8 mouse cellular contexts compared by ENCODE assay signal in genomic region chr12:88360441-88361119, GRCm38 (mm10). TPM values are rescaled to one million over a fixed set of nuclear protein-coding genes. Genes with fewer than 3 reads are reported as not detected.
DNase-seq lines count a peak whose midpoint lies in the region; ATAC-seq and TF ChIP-seq lines count a peak whose summit lies in the region.

Gene Adck1, plus strand, starts transcription at chr12:88360554.

- peak within 1 kb of the TSS; percentile 71 for H3K27ac ChIP-seq in heart, embryonic 11.5 days (ENCODE audit: low read depth, low read length)
- peak within 1 kb of the TSS; percentile 83 for H3K27ac ChIP-seq in kidney, embryonic 16.5 days (ENCODE audit: low read length)
- H3K27ac ChIP-seq in liver, adult 2 months (replicated peaks; ENCODE audit: insufficient read depth, low read depth, low read length): peak within 1 kb of the TSS; percentile 97

- no peaks in the 10 kb centered on the region for H3K9me3 ChIP-seq in heart, embryonic 11.5 days (replicated peaks; ENCODE audit: control insufficient read depth, low read length)
- no peaks in the 10 kb centered on the region for H3K9me3 ChIP-seq in kidney, embryonic 16.5 days (ENCODE audit: low read length)

- H3ac ChIP-seq in myocyte (ENCODE audit: control insufficient read depth, insufficient read length): peak within 1 kb of the TSS; percentile 27

- no peaks in the 10 kb centered on the region for H3K27me3 ChIP-seq in heart, embryonic 11.5 days (ENCODE audit: control insufficient read depth, insufficient read depth, low read length)
- H3K27me3 ChIP-seq in kidney, embryonic 16.5 days (ENCODE audit: insufficient read depth, low read length): no peaks in the 10 kb centered on the region
- no peaks in the 10 kb centered on the region for H3K27me3 ChIP-seq in liver, adult 2 months (ENCODE audit: control insufficient read depth, insufficient read depth, low read length)
- no peaks in the 10 kb centered on the region for H3K27me3 ChIP-seq in myocyte (ENCODE audit: control insufficient read depth, insufficient read depth, insufficient read length)
- no peaks in the 10 kb centered on the region for H3K27me3 ChIP-seq in splenic B cell, adult 2 months (ENCODE audit: control insufficient read depth, insufficient read depth, low read length, poor library complexity, severe bottlenecking)

- WGBS in heart, embryonic 11.5 days (ENCODE audit: insufficient replicate concordance): under 1% methylated on average over 38 of the region's 38 CpGs
- under 1% methylated on average over 38 of the region's 38 CpGs for WGBS in kidney, embryonic 16.5 days
- WGBS in liver, adult 2 months: under 1% methylated on average over 38 of the region's 38 CpGs

- H3K4me3 ChIP-seq in heart, embryonic 11.5 days (ENCODE audit: low read depth, low read length): peak within 1 kb of the TSS; percentile 82
- peak within 1 kb of the TSS; percentile 65 for H3K4me3 ChIP-seq in kidney, embryonic 16.5 days (ENCODE audit: low read length)
- peak within 1 kb of the TSS; percentile 91 for H3K4me3 ChIP-seq in liver, adult 2 months (ENCODE audit: insufficient read depth, low read depth, low read length)
- H3K4me3 ChIP-seq in myocyte: peak within 1 kb of the TSS; percentile 62

- no peak for TF ChIP-seq CTCF in liver, adult 2 months (IDR thresholded peaks at IDR 0.05; ENCODE audit: low read depth, low read length)

- TF ChIP-seq POLR2A in liver, adult 2 months (IDR thresholded peaks at IDR 0.05; ENCODE audit: extremely low read depth, insufficient read depth, low read length): no peak; the same call in 1 of the 2 replicates
- peak; percentile 75 for TF ChIP-seq POLR2A in myocyte (IDR thresholded peaks at IDR 0.05; ENCODE audit: insufficient read length, low read depth)

- ATAC-seq in erythroblast, adult 5-6 weeks (replicated peaks; ENCODE audit: low FRiP score, poor library complexity, severe bottlenecking): peak; percentile 88
- ATAC-seq in heart, embryonic 11.5 days (replicated peaks; ENCODE audit: insufficient number of reproducible peaks, low FRiP score, low TSS enrichment): peak; percentile 95
- peak; percentile 96 for ATAC-seq in kidney, embryonic 16.5 days (ENCODE audit: low FRiP score, low TSS enrichment)

- peak within 1 kb of the TSS; percentile 78 for H3K9ac ChIP-seq in heart, embryonic 11.5 days (ENCODE audit: low read depth, low read length)
- peak within 1 kb of the TSS; percentile 73 for H3K9ac ChIP-seq in kidney, embryonic 16.5 days (replicated peaks; ENCODE audit: low read length)
- H3K9ac ChIP-seq in liver, adult 2 months (ENCODE audit: low read depth, low read length): peak within 1 kb of the TSS; percentile 89

- H3K4me2 ChIP-seq in heart, embryonic 11.5 days: peak within 1 kb of the TSS; percentile 87
- H3K4me2 ChIP-seq in kidney, embryonic 16.5 days (replicated peaks; ENCODE audit: low read depth, low read length): peak within 1 kb of the TSS; percentile 64
- peak within 1 kb of the TSS; percentile 86 for H3K4me2 ChIP-seq in myocyte (ENCODE audit: low read depth)

- DNase-seq in B cell, adult 2 months: peak; percentile 89 to 90
- DNase-seq in brain, adult 2 months (ENCODE audit: low read depth, low spot score): peak; percentile 97
- DNase-seq in liver, adult 2 months (ENCODE audit: extremely low read depth, low read depth, low spot score): peak; percentile 89
- peak; percentile 87 for DNase-seq in splenic B cell, adult 2 months (ENCODE audit: low read depth, low spot score)

- H3K4me1 ChIP-seq in heart, embryonic 11.5 days (ENCODE audit: control insufficient read depth, insufficient read depth, low read length): peaks cover 3% of the 10 kb centered on the region; the same call in 1 of the 2 replicates
- H3K4me1 ChIP-seq in kidney, embryonic 16.5 days (ENCODE audit: insufficient read depth, low read length): no peaks in the 10 kb centered on the region
- peaks cover 3% of the 10 kb centered on the region; the same call in 1 of the 2 replicates for H3K4me1 ChIP-seq in liver, adult 2 months (ENCODE audit: control insufficient read depth, insufficient read depth, low read length)

- no peaks in the 10 kb centered on the region for H3K36me3 ChIP-seq in heart, embryonic 11.5 days (ENCODE audit: control insufficient read depth, insufficient read depth, low read length)
- H3K36me3 ChIP-seq in kidney, embryonic 16.5 days (ENCODE audit: insufficient read depth, low read length): no peaks in the 10 kb centered on the region
- no peaks in the 10 kb centered on the region for H3K36me3 ChIP-seq in liver, adult 2 months (ENCODE audit: control insufficient read depth, insufficient read depth, low read length)
- no peaks in the 10 kb centered on the region for H3K36me3 ChIP-seq in myocyte (ENCODE audit: control insufficient read depth, insufficient read depth)
- no peaks in the 10 kb centered on the region for H3K36me3 ChIP-seq in splenic B cell, adult 2 months (ENCODE audit: control insufficient read depth, insufficient read depth, low read length, poor library complexity, severe bottlenecking)

- H3K79me2 ChIP-seq in liver, adult 2 months (ENCODE audit: control insufficient read depth, insufficient read depth, low read length): no peaks in the 10 kb centered on the region; the same call in 1 of the 2 replicates
- peaks cover 7% of the 10 kb centered on the region for H3K79me2 ChIP-seq in myocyte (ENCODE audit: control insufficient read depth, insufficient read depth)

TF ChIP-seq in myocyte, 11 proteins besides CTCF, POLR2A, EP300 and RAD21:
- no peak for TF ChIP-seq TCF3 (IDR thresholded peaks at IDR 0.05; ENCODE audit: insufficient read length, low read depth)
- TF ChIP-seq USF1 (IDR thresholded peaks at IDR 0.05; ENCODE audit: low read depth): peak; percentile 70

RNA-seq across cellular contexts. Expression of gene Adck1, which starts in this region (rescaled TPM):
- 0.42 and 2.3 TPM in 2 replicates for total RNA-seq in erythroblast, adult 5-6 weeks (2015; ENCODE audit: low replicate concordance)
- 1.8 and 2.0 TPM in 2 replicates for total RNA-seq in erythroblast, adult 5-6 weeks (2017; ENCODE audit: low replicate concordance)
- polyA plus RNA-seq in heart, embryonic 11.5 days (2014; fragmentation: Nextera tagmentation; extraction: Ambion mirVana): 9.6 and 13.6 TPM in 2 replicates
- 25.1 and 29.8 TPM in 2 replicates for polyA plus RNA-seq in kidney, embryonic 16.5 days (2015; fragmentation: Nextera tagmentation; extraction: Ambion mirVana)
- total RNA-seq in liver, adult 2 months (2014; rRNA removed): 13.5 and 15.0 TPM in 2 replicates
- 22.6 and 24.4 TPM in 2 replicates for polyA plus RNA-seq in liver, adult 2 months (2012; rRNA removed)
- 31.3 TPM for polyA plus RNA-seq in myocyte (2012; fragmentation: generic; extraction: Trizol)

Comparison
In these comparisons a context has a peak if more than half of its experiments do, and no peak if none do; other contexts are left out.
1. Peak in every context shown above with its lines: DNase-seq, ATAC-seq, H3K4me3 ChIP-seq and H3K27ac ChIP-seq.